Mouse (Mus musculus) hematopoietic stem cell, adult 5-6 weeks (primary cell): ENCODE measurements around the gene Gm21312. TPM values are rescaled to one million over a fixed set of nuclear protein-coding genes. Genes with fewer than 3 reads are reported as not detected.
"Not testable (repeated sequence)": the region's sequence is repeated elsewhere in the genome, so short reads cannot be mapped to it uniquely, and the experiment has no call there.

Experiments used
- ATAC-seq, 2 experiments: fragments of 125-278 bp in 1 of 2; replicated peaks in 1 of 2; 2 replicates each; pipeline ENCODE4 v1.8.0; 2016 to 2017; ENCODE audit warnings: inconsistent platforms in 2 of 2, mild to moderate bottlenecking in 2 of 2, moderate number of reproducible peaks in 2 of 2, low read depth in 1 of 2, moderate TSS enrichment in 1 of 2; ENCODE audit not compliant: low FRiP score in 2 of 2, poor library complexity in 2 of 2, severe bottlenecking in 2 of 2, insufficient read depth in 1 of 2, low TSS enrichment in 1 of 2
- total RNA-seq: library from RNA; stranded (forward); fragments of 172-1452, 232-1000 nt; gene quantifications from 2 replicates; pipeline ENCODE4 v1.2.3, GENCODE M21; 2017

The Gm21312 gene
- total RNA-seq = not detected in 2 replicates

- not testable (repeated sequence) for ATAC-seq
Measured at GRCm38 (mm10) chr10:104176724-104177123, at the start of gene Gm21312. Gm21312 (plus strand) TSS chr10:104177024.

DNA sequence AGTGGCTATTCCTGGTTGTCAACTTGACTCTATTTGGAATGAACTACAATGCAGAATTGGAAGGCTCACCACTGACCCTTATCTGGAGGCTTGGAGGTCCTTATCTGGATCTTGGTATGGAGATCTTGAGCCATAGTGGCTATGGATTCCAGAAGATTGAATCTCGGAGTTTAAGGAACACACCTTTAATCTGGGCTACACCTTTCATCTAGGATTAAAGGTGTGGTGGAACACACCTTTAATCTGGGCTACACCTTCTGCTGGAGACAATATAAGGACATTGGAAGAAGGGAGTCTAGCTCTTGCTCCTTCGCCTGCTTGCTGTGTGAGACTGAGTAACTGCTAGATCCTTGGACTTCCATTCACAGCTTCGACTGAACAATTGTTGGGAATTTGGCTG lies 34.1 kb upstream of the Gm21312 start, which contains the start of gene Gm21293:
Gene Gm21293, plus strand, starts transcription at position 301 of the 400 bp plus-strand sequence.
- ATAC-seq = not testable (repeated sequence)

- ATAC-seq = not testable (repeated sequence)
Measured at GRCm38 (mm10) chr10:104151197-104151596, 25.6 kb upstream of the Gm21312 start, which contains the start of gene Gm6763. Gm6763 (plus strand) TSS chr10:104151497.

DNA sequence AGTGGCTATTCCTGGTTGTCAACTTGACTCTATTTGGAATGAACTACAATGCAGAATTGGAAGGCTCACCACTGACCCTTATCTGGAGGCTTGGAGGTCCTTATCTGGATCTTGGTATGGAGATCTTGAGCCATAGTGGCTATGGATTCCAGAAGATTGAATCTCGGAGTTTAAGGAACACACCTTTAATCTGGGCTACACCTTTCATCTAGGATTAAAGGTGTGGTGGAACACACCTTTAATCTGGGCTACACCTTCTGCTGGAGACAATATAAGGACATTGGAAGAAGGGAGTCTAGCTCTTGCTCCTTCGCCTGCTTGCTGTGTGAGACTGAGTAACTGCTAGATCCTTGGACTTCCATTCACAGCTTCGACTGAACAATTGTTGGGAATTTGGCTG lies 17.1 kb upstream of the Gm21312 start, which contains the start of gene Gm8764:
Gene Gm8764, plus strand, starts transcription at position 301 of the 400 bp plus-strand sequence.
- not testable (repeated sequence) for ATAC-seq

- ATAC-seq = not testable (repeated sequence)
Measured at GRCm38 (mm10) chr10:104168215-104168614, 8.6 kb upstream of the Gm21312 start, which contains the start of gene Gm21304. Gm21304 (plus strand) TSS chr10:104168515.

DNA sequence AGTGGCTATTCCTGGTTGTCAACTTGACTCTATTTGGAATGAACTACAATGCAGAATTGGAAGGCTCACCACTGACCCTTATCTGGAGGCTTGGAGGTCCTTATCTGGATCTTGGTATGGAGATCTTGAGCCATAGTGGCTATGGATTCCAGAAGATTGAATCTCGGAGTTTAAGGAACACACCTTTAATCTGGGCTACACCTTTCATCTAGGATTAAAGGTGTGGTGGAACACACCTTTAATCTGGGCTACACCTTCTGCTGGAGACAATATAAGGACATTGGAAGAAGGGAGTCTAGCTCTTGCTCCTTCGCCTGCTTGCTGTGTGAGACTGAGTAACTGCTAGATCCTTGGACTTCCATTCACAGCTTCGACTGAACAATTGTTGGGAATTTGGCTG lies 8.4 kb downstream of the Gm21312 start, which contains the start of gene Gm20765:
Gene Gm20765, plus strand, starts transcription at position 301 of the 400 bp plus-strand sequence.
- not testable (repeated sequence) for ATAC-seq

DNA sequence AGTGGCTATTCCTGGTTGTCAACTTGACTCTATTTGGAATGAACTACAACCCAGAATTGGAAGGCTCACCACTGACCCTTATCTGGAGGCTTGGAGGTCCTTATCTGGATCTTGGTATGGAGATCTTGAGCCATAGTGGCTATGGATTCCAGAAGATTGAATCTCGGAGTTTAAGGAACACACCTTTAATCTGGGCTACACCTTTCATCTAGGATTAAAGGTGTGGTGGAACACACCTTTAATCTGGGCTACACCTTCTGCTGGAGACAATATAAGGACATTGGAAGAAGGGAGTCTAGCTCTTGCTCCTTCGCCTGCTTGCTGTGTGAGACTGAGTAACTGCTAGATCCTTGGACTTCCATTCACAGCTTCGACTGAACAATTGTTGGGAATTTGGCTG lies 16.9 kb downstream of the Gm21312 start, which contains the start of gene Gm4340:
Gene Gm4340, plus strand, starts transcription at position 301 of the 400 bp plus-strand sequence.
- ATAC-seq = not testable (repeated sequence)

DNA sequence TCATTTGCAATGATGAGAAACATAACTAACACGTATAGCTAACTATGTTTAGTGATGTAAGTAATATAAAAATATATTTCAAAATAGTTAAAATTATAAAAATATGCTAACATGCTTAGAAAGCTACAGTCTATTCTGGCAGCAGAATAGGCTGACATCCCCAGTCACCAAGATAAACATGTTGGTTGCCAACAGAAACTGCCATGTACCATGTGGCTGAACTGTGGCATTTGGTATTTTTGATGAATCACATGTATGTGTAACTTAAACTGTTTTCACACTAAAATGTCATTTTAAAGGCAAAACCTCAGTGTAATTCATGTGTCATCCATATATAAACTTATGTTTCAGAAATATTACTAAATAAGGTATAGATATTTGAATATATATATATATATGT lies 32.8 kb downstream of the Gm21312 start:
- ATAC-seq = no peak

GRCm38 (mm10) chr10:104210268-104210990 lies 33.6 kb downstream of the Gm21312 start:
- no peak for ATAC-seq

- ATAC-seq = no peak
Measured at GRCm38 (mm10) chr10:104214527-104214926, 37.7 kb downstream of the Gm21312 start.

DNA sequence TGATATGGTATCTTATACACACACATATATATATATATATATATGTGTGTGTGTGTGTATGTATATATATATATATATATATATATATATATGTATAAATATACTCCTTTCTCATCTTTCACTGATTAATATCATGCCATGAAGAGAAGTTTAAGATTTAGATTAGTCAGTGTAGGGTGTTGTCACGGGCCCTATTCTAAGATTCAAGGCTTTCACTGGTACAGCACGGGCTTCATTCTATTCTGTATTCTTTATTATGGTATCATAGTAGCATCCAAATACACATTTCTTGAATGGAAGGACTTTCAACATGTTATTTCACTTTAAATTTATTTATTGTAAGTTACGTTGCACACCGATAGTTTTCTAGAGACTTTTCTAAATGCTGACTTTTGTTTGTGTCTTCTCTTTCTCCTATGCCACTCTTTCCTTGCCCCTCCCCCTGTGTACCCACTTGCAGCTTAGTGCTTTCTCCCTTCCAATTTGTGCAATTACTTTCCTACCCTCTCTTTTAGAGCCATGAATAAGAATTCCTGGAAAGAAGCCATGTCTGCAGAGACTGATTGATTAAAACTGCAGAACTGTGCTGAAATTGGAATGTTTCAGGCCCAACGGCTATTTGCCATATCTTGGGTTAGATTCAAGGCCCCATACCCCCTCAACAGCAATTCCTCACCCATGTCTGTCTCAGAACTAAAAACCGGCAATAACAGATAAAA lies 43.6 kb downstream of the Gm21312 start:
- no peak for ATAC-seq

Other genes starting within 250 kb of the Gm21312 start
- gene Gm21293, start 34.0 kb upstream of the Gm21312 start, total RNA-seq = not detected in 2 replicates
- not detected in 2 replicates for gene Gm6763, start 25.5 kb upstream of the Gm21312 start, total RNA-seq
- gene Gm8764, start 17.0 kb upstream of the Gm21312 start, total RNA-seq = not detected in 2 replicates
- gene Gm21304, start 8.5 kb upstream of the Gm21312 start, total RNA-seq = not detected in 2 replicates
- gene Gm20765, start 8.5 kb downstream of the Gm21312 start, total RNA-seq = not detected in 2 replicates
- gene Gm4340, start 17.0 kb downstream of the Gm21312 start, total RNA-seq = not detected in 2 replicates